8 mouse cellular contexts compared by ENCODE assay signal in the genomic region with DNA sequence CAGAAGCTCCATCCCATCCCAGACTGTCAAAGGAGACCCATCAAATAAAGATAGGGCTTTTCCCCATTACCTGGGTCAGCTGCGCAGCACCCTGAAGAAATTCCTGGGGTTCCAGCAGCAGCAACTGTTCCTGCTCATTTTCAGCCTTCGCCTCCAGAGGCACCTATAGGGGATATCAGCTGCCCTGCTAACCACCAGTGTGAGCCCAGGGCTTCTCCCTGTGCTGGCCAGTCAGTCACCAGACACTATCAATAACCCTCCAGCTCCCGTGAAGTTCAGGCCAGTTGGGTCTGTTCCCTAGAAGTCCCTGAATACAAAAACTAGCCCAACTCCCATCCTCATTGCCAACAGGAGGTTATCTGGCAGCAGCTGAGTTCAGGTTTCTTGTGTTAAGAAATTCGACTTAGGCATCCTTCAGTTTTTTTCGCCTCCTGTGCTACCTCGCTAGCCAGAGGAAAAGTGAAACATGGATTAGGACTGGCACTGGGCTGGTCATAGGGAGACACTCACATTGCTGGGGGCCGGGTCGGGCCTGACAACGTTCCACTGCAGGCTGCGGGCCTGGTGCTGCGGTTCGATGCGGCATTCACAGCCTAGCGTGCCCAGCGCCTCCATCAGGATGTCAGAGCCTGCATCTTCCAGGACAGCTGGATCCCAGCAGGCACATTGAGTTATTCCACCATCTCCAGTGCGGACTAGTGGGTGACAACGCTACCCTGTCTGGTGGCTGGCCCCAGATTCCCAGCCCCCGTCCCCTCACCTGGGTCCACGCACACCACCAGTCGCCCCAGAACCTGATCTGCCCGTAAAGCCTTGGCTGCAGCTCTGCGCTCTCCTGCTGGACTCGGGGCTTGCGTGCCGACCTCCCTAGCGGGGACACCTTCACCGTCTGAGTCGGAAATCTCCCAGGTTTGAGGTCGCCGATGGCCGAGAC. TPM values are rescaled to one million over a fixed set of nuclear protein-coding genes. Genes with fewer than 3 reads are reported as not detected.
DNase-seq lines count a peak whose midpoint lies in the region; ATAC-seq and TF ChIP-seq lines count a peak whose summit lies in the region.

No protein-coding gene starts in this region.

- TF ChIP-seq CTCF in kidney, postnatal 0 days (IDR thresholded peaks at IDR 0.05; ENCODE audit: low read depth) = no peak

- DNase-seq in kidney, postnatal 0 days (ENCODE audit: low spot score) = no peak
- no peak for DNase-seq in kidney, adult 8-10 months
- DNase-seq in adipocyte (ENCODE audit: low spot score) = peak; percentile 34
- no peak for DNase-seq in urinary bladder, postnatal 14 days (ENCODE audit: low spot score)
- DNase-seq in thymus, adult 18-20 months = no peak
- DNase-seq in layer of hippocampus, adult 9-11 months = no peak

- H3K27me3 ChIP-seq in kidney, postnatal 0 days (ENCODE audit: insufficient read depth, low read length) = no peaks in the 10 kb centered on the region
- no peaks in the 10 kb centered on the region for H3K27me3 ChIP-seq in forebrain, embryonic 16.5 days (replicated peaks; ENCODE audit: control insufficient read depth, insufficient read depth, low read length)
- H3K27me3 ChIP-seq in liver, embryonic 16.5 days (ENCODE audit: control insufficient read depth, insufficient read depth, low read depth, low read length) = no peaks in the 10 kb centered on the region

- peak overlapping the region; percentile 89 for H3K27ac ChIP-seq in kidney, postnatal 0 days
- peak overlapping the region; percentile 77 for H3K27ac ChIP-seq in forebrain, embryonic 16.5 days (ENCODE audit: low read length)
- H3K27ac ChIP-seq in liver, embryonic 16.5 days (ENCODE audit: low read length) = peak overlapping the region; percentile 87

- no peaks in the 10 kb centered on the region for H3K9me3 ChIP-seq in kidney, postnatal 0 days (replicated peaks; ENCODE audit: low read length)
- no peaks in the 10 kb centered on the region for H3K9me3 ChIP-seq in forebrain, embryonic 16.5 days (ENCODE audit: control insufficient read depth, low read length)
- no peaks in the 10 kb centered on the region for H3K9me3 ChIP-seq in liver, embryonic 16.5 days (replicated peaks; ENCODE audit: control insufficient read depth, low read length)

- ATAC-seq in kidney, postnatal 0 days (replicated peaks; ENCODE audit: low FRiP score, low read depth) = peak; percentile 2; the same call in 1 of the 2 replicates
- ATAC-seq in forebrain, embryonic 16.5 days = no peak
- peak; percentile 12 for ATAC-seq in liver, embryonic 16.5 days (ENCODE audit: low read depth)

- H3K9ac ChIP-seq in kidney, postnatal 0 days (ENCODE audit: low read depth, low read length) = peak overlapping the region; percentile 93
- peak overlapping the region; percentile 84 for H3K9ac ChIP-seq in forebrain, embryonic 16.5 days (replicated peaks; ENCODE audit: low read depth, low read length)
- H3K9ac ChIP-seq in liver, embryonic 16.5 days (ENCODE audit: low read depth, low read length) = peak overlapping the region; percentile 93

- H3K4me2 ChIP-seq in kidney, postnatal 0 days (ENCODE audit: low read length) = peak overlapping the region; percentile 95
- peak overlapping the region; percentile 92 for H3K4me2 ChIP-seq in forebrain, embryonic 16.5 days (ENCODE audit: low read length)
- peak overlapping the region; percentile 96 for H3K4me2 ChIP-seq in liver, embryonic 16.5 days (ENCODE audit: low read depth, low read length)

- peaks cover 6% of the 10 kb centered on the region; the same call in 1 of the 2 replicates for H3K4me1 ChIP-seq in kidney, postnatal 0 days (replicated peaks; ENCODE audit: insufficient read depth, low read length)
- peaks cover 31% of the 10 kb centered on the region for H3K4me1 ChIP-seq in forebrain, embryonic 16.5 days (replicated peaks; ENCODE audit: control insufficient read depth, insufficient read depth, low read length)
- H3K4me1 ChIP-seq in liver, embryonic 16.5 days (ENCODE audit: control insufficient read depth, low read depth, low read length) = peaks cover 39% of the 10 kb centered on the region

- peak overlapping the region; percentile 86 for H3K4me3 ChIP-seq in kidney, postnatal 0 days (replicated peaks; ENCODE audit: low read depth, low read length)
- H3K4me3 ChIP-seq in forebrain, embryonic 16.5 days (replicated peaks; ENCODE audit: low read length) = peak overlapping the region; percentile 87
- H3K4me3 ChIP-seq in liver, embryonic 16.5 days (ENCODE audit: low read depth, low read length) = peak overlapping the region; percentile 96

- H3K36me3 ChIP-seq in kidney, postnatal 0 days (ENCODE audit: insufficient read depth, low read length) = peaks cover 39% of the 10 kb centered on the region
- H3K36me3 ChIP-seq in forebrain, embryonic 16.5 days (ENCODE audit: control insufficient read depth, insufficient read depth) = peaks cover 29% of the 10 kb centered on the region
- H3K36me3 ChIP-seq in liver, embryonic 16.5 days (ENCODE audit: control insufficient read depth, insufficient read depth) = peaks cover 50% of the 10 kb centered on the region

- 8% methylated on average over 31 of the region's 31 CpGs for WGBS in kidney, postnatal 0 days
- 11% methylated on average over 31 of the region's 31 CpGs for WGBS in forebrain, embryonic 16.5 days
- 7% methylated on average over 31 of the region's 31 CpGs for WGBS in liver, embryonic 16.5 days (ENCODE audit: insufficient replicate concordance)

RNA-seq across cellular contexts. Expression of gene Eme2, which starts 0.6 kb away (rescaled TPM):
- polyA plus RNA-seq in kidney, postnatal 0 days (2015; fragmentation: Nextera tagmentation; extraction: Ambion mirVana) = 29.5 and 29.6 TPM in 2 replicates
- 32.4 and 35.7 TPM in 2 replicates for polyA plus RNA-seq in forebrain, embryonic 16.5 days (2015; fragmentation: Nextera tagmentation; extraction: Ambion mirVana)
- 12.1 and 12.2 TPM in 2 replicates for polyA plus RNA-seq in liver, embryonic 16.5 days (2015; fragmentation: Nextera tagmentation; extraction: Ambion mirVana)

RNA-seq across cellular contexts. Expression of gene Mrps34, which starts 0.6 kb away (rescaled TPM):
- 141 TPM in 2 replicates for polyA plus RNA-seq in kidney, postnatal 0 days (2015; fragmentation: Nextera tagmentation; extraction: Ambion mirVana)
- 72.3 and 79.8 TPM in 2 replicates for polyA plus RNA-seq in forebrain, embryonic 16.5 days (2015; fragmentation: Nextera tagmentation; extraction: Ambion mirVana)
- 48.9 and 50.7 TPM in 2 replicates for polyA plus RNA-seq in liver, embryonic 16.5 days (2015; fragmentation: Nextera tagmentation; extraction: Ambion mirVana)

RNA-seq across cellular contexts. Expression of gene Nme3, which starts 2.0 kb away (rescaled TPM):
- 87.1 and 93.1 TPM in 2 replicates for polyA plus RNA-seq in kidney, postnatal 0 days (2015; fragmentation: Nextera tagmentation; extraction: Ambion mirVana)
- 63.4 and 76.1 TPM in 2 replicates for polyA plus RNA-seq in forebrain, embryonic 16.5 days (2015; fragmentation: Nextera tagmentation; extraction: Ambion mirVana)
- polyA plus RNA-seq in liver, embryonic 16.5 days (2015; fragmentation: Nextera tagmentation; extraction: Ambion mirVana) = 46.7 and 54.0 TPM in 2 replicates

RNA-seq across cellular contexts. Expression of gene Spsb3, which starts 7.9 kb away (rescaled TPM):
- 53.4 and 55.9 TPM in 2 replicates for polyA plus RNA-seq in kidney, postnatal 0 days (2015; fragmentation: Nextera tagmentation; extraction: Ambion mirVana)
- polyA plus RNA-seq in forebrain, embryonic 16.5 days (2015; fragmentation: Nextera tagmentation; extraction: Ambion mirVana) = 82.1 and 86.8 TPM in 2 replicates
- 38.9 and 40.3 TPM in 2 replicates for polyA plus RNA-seq in liver, embryonic 16.5 days (2015; fragmentation: Nextera tagmentation; extraction: Ambion mirVana)

RNA-seq across cellular contexts. Expression of gene Nubp2, which starts 8.2 kb away (rescaled TPM):
- polyA plus RNA-seq in kidney, postnatal 0 days (2015; fragmentation: Nextera tagmentation; extraction: Ambion mirVana) = 55.9 and 57.5 TPM in 2 replicates
- polyA plus RNA-seq in forebrain, embryonic 16.5 days (2015; fragmentation: Nextera tagmentation; extraction: Ambion mirVana) = 66.8 and 71.1 TPM in 2 replicates
- polyA plus RNA-seq in liver, embryonic 16.5 days (2015; fragmentation: Nextera tagmentation; extraction: Ambion mirVana) = 53.2 and 55.5 TPM in 2 replicates
